Mouse (Mus musculus): ENCODE results near the gene Cnnm3. TPM values are rescaled to one million over a fixed set of nuclear protein-coding genes. Genes with fewer than 3 reads are reported as not detected.
A peak's percentile ranks its signal among the peaks of the same experiment; 100 is the strongest.

The Cnnm3 gene
- polyA plus RNA-seq, 1 experiment from 2014 or later = 3.6 TPM

- H3K4me3 ChIP-seq = no peak overlapping the region
- H3K9me3 ChIP-seq (replicated peaks) = no peaks in the 10 kb centered on the region
- H3K36me3 ChIP-seq = no peaks in the 10 kb centered on the region
- peaks cover 83% of the 10 kb centered on the region for H3K4me1 ChIP-seq
- no peaks in the 10 kb centered on the region for H3K27me3 ChIP-seq (ENCODE audit: low read depth, poor library complexity, severe bottlenecking)
- no peak for DNase-seq (ENCODE audit: low spot score)
- 89% methylated on average over 4 of the region's 4 CpGs for WGBS
- H3K27ac ChIP-seq = no peak overlapping the region
These were observed 57.1 kb downstream of the Cnnm3 start for GRCm38 (mm10) chr1:36568776-36569175.

- WGBS = 64% methylated on average over 7 of the region's 7 CpGs
- no peaks in the 10 kb centered on the region for H3K9me3 ChIP-seq (replicated peaks)
- no peak for DNase-seq (ENCODE audit: low spot score)
- peaks cover 84% of the 10 kb centered on the region for H3K4me1 ChIP-seq
- no peak overlapping the region for H3K4me3 ChIP-seq
- H3K27ac ChIP-seq = peak overlapping the region; percentile 68
- H3K36me3 ChIP-seq = no peaks in the 10 kb centered on the region
- H3K27me3 ChIP-seq (ENCODE audit: low read depth, poor library complexity, severe bottlenecking) = no peaks in the 10 kb centered on the region
These were observed 58.1 kb downstream of the Cnnm3 start for GRCm38 (mm10) chr1:36569694-36570276.

GRCm38 (mm10) chr1:36570320-36570719 lies 58.7 kb downstream of the Cnnm3 start:
- peaks cover 90% of the 10 kb centered on the region for H3K4me1 ChIP-seq
- no peak overlapping the region for H3K4me3 ChIP-seq
- H3K27ac ChIP-seq = no peak overlapping the region; the same call in 1 of the 2 replicates
- H3K36me3 ChIP-seq = no peaks in the 10 kb centered on the region
- no peak for DNase-seq (ENCODE audit: low spot score)
- H3K9me3 ChIP-seq (replicated peaks) = no peaks in the 10 kb centered on the region
- WGBS = 92% methylated on average over 5 of the region's 5 CpGs
- H3K27me3 ChIP-seq (ENCODE audit: low read depth, poor library complexity, severe bottlenecking) = no peaks in the 10 kb centered on the region

GRCm38 (mm10) chr1:36571627-36572026 lies 60.0 kb downstream of the Cnnm3 start:
- Histone ChIP-seq H3K4me1 (peaks cover 92% of the 10 kb centered on the region), H3K27ac (no peak overlapping the region), H3K27me3 (ENCODE audit: low read depth, poor library complexity, severe bottlenecking) (no peaks in the 10 kb centered on the region), H3K9me3 (replicated peaks) (no peaks in the 10 kb centered on the region), H3K36me3 (no peaks in the 10 kb centered on the region), H3K4me3 (no peak overlapping the region)
- no peak for DNase-seq (ENCODE audit: low spot score)
- 27% methylated on average over 6 of the region's 6 CpGs for WGBS

GRCm38 (mm10) chr1:36572140-36572700 lies 60.6 kb downstream of the Cnnm3 start:
- DNase-seq (ENCODE audit: low spot score) = no peak
- no peaks in the 10 kb centered on the region for H3K27me3 ChIP-seq (ENCODE audit: low read depth, poor library complexity, severe bottlenecking)
- 0 out of 2 replicates have a peak overlapping the region, but pooled peaks have one; percentile 8 for H3K27ac ChIP-seq
- WGBS = 85% methylated on average over 2 of the region's 2 CpGs
- peaks cover 92% of the 10 kb centered on the region for H3K4me1 ChIP-seq
- no peak overlapping the region for H3K4me3 ChIP-seq
- H3K9me3 ChIP-seq (replicated peaks) = no peaks in the 10 kb centered on the region
- no peaks in the 10 kb centered on the region for H3K36me3 ChIP-seq

- H3K9me3 ChIP-seq (replicated peaks) = no peaks in the 10 kb centered on the region
- no peak overlapping the region for H3K4me3 ChIP-seq
- H3K27me3 ChIP-seq (ENCODE audit: low read depth, poor library complexity, severe bottlenecking) = no peaks in the 10 kb centered on the region
- 63% methylated on average over 1 of the region's 1 CpGs for WGBS
- peaks cover 94% of the 10 kb centered on the region for H3K4me1 ChIP-seq
- DNase-seq (ENCODE audit: low spot score) = no peak
- peak overlapping the region; percentile 8 for H3K27ac ChIP-seq
- H3K36me3 ChIP-seq = no peaks in the 10 kb centered on the region
These were observed 61.0 kb downstream of the Cnnm3 start for GRCm38 (mm10) chr1:36572709-36573108.

- H3K9me3 ChIP-seq (replicated peaks) = no peaks in the 10 kb centered on the region
- no peak for DNase-seq (ENCODE audit: low spot score)
- no peaks in the 10 kb centered on the region for H3K27me3 ChIP-seq (ENCODE audit: low read depth, poor library complexity, severe bottlenecking)
- no peaks in the 10 kb centered on the region for H3K36me3 ChIP-seq
- whole genome bisulfite sequencing = 83% methylated on average over 8 of the region's 8 CpGs
- no peak overlapping the region for H3K4me3 ChIP-seq
- 0 out of 2 replicates have a peak overlapping the region, but pooled peaks have one; percentile 8 for H3K27ac ChIP-seq
- H3K4me1 ChIP-seq = peaks cover 94% of the 10 kb centered on the region
These were observed 61.9 kb downstream of the Cnnm3 start for GRCm38 (mm10) chr1:36573524-36573923.

- Histone ChIP-seq H3K27ac (peak overlapping the region; percentile 8), H3K4me1 (peaks cover 90% of the 10 kb centered on the region), H3K4me3 (no peak overlapping the region), H3K36me3 (no peaks in the 10 kb centered on the region), H3K27me3 (ENCODE audit: low read depth, poor library complexity, severe bottlenecking) (no peaks in the 10 kb centered on the region), H3K9me3 (replicated peaks) (no peaks in the 10 kb centered on the region)
- WGBS = 80% methylated on average over 5 of the region's 5 CpGs
- no peak for DNase-seq (ENCODE audit: low spot score)
These were observed 62.7 kb downstream of the Cnnm3 start for GRCm38 (mm10) chr1:36574196-36574955.

GRCm38 (mm10) chr1:36575347-36575746 lies 63.7 kb downstream of the Cnnm3 start:
- H3K27me3 ChIP-seq (ENCODE audit: low read depth, poor library complexity, severe bottlenecking) = no peaks in the 10 kb centered on the region
- peaks cover 90% of the 10 kb centered on the region for H3K4me1 ChIP-seq
- H3K9me3 ChIP-seq (replicated peaks) = no peaks in the 10 kb centered on the region
- H3K36me3 ChIP-seq = no peaks in the 10 kb centered on the region
- no peak overlapping the region for H3K4me3 ChIP-seq
- 58% methylated on average over 6 of the region's 6 CpGs for WGBS
- no peak for DNase-seq (ENCODE audit: low spot score)
- peak overlapping the region; percentile 77 for H3K27ac ChIP-seq

- Histone ChIP-seq H3K27me3 (ENCODE audit: low read depth, poor library complexity, severe bottlenecking) (no peaks in the 10 kb centered on the region), H3K9me3 (replicated peaks) (no peaks in the 10 kb centered on the region), H3K27ac (peak overlapping the region; percentile 77), H3K4me1 (peaks cover 95% of the 10 kb centered on the region), H3K4me3 (no peak overlapping the region), H3K36me3 (no peaks in the 10 kb centered on the region)
- 52% methylated on average over 6 of the region's 6 CpGs for WGBS
- no peak for DNase-seq (ENCODE audit: low spot score)
These were observed 65.5 kb downstream of the Cnnm3 start for GRCm38 (mm10) chr1:36576991-36577675.
